Mouse (Mus musculus): ENCODE data around the gene Krtap31-1. TPM values are rescaled to one million over a fixed set of nuclear protein-coding genes. Genes with fewer than 3 reads are reported as not detected.
"Not testable (repeated sequence)": the region's sequence is repeated elsewhere in the genome, so short reads cannot be mapped to it uniquely, and the experiment has no call there.

Krtap31-1 gene
- not detected in 2 replicates for total RNA-seq (2017)

GRCm38 (mm10) chr11:99907620-99908019 lies at the start of gene Krtap31-1:
Krtap31-1 (plus strand) TSS chr11:99907920.
- no peak for ATAC-seq (replicated peaks; ENCODE audit: low read depth, poor library complexity, severe bottlenecking)

GRCm38 (mm10) chr11:99858761-99859160 lies 49.0 kb upstream of the Krtap31-1 start:
- ATAC-seq (replicated peaks; ENCODE audit: low read depth, poor library complexity, severe bottlenecking), result no peak

- ATAC-seq (replicated peaks; ENCODE audit: low read depth, poor library complexity, severe bottlenecking), result not testable (repeated sequence)
Measured at GRCm38 (mm10) chr11:99864176-99864575, 43.5 kb upstream of the Krtap31-1 start, which contains the start of gene Gm11559. Gm11559 (plus strand) TSS chr11:99864476.

GRCm38 (mm10) chr11:99873089-99873488 lies 34.6 kb upstream of the Krtap31-1 start, which contains the start of gene Krtap9-1:
Krtap9-1 (plus strand) TSS chr11:99873389.
- not testable (repeated sequence) for ATAC-seq (replicated peaks; ENCODE audit: low read depth, poor library complexity, severe bottlenecking)

- not testable (repeated sequence) for ATAC-seq (replicated peaks; ENCODE audit: low read depth, poor library complexity, severe bottlenecking)
Measured at GRCm38 (mm10) chr11:99878887-99879286, 28.8 kb upstream of the Krtap31-1 start, which contains the start of gene Gm11567. Gm11567 (plus strand) TSS chr11:99879187.

DNA sequence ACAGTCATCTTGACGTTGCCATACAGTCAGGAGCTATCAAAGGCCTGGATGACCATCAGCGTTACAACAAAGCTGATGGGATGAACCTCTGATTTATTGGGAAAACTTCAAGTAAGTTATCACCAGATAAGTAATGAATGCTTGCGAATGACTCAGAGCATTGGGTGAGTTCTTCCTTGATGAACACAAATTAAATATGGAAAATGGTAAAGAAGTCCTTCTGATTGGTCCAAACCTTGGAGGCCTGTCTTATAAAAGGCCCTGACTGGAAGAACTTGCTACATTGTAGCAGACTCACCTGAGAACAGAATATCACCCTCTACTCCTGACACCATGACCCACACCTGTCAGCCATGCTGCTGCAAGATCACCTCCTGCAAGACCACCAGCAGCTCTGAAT lies 6.7 kb downstream of the Krtap31-1 start, which contains the start of gene Gm11565:
TSS of gene Gm11565 (plus strand) at position 301 of the 400 bp plus-strand sequence.
- ATAC-seq (replicated peaks; ENCODE audit: low read depth, poor library complexity, severe bottlenecking), result no peak

- ATAC-seq (replicated peaks; ENCODE audit: low read depth, poor library complexity, severe bottlenecking), result no peak
Measured at GRCm38 (mm10) chr11:99935991-99936390, 28.3 kb downstream of the Krtap31-1 start, which contains the start of gene Krtap31-2. Krtap31-2 (plus strand) TSS chr11:99936291.

- ATAC-seq (replicated peaks; ENCODE audit: low read depth, poor library complexity, severe bottlenecking), result no peak
Measured at GRCm38 (mm10) chr11:99937751-99938264, 30.1 kb downstream of the Krtap31-1 start.

- no peak for ATAC-seq (replicated peaks; ENCODE audit: low read depth, poor library complexity, severe bottlenecking)
Measured at GRCm38 (mm10) chr11:99948175-99948574, 40.5 kb downstream of the Krtap31-1 start, which contains the start of gene Krtap9-5. Krtap9-5 (plus strand) TSS chr11:99948475.

Other genes with a start within 250 kb of the Krtap31-1 start
- not detected in 2 replicates for gene Gm11563, start 249.0 kb upstream of the Krtap31-1 start, total RNA-seq (2017)
- gene Krtap4-6, start 242.0 kb upstream of the Krtap31-1 start, total RNA-seq (2017), result not detected in 2 replicates
- gene Gm14190, start 217.2 kb upstream of the Krtap31-1 start, total RNA-seq (2017), result not detected in 2 replicates
- gene Gm14180, start 173.6 kb upstream of the Krtap31-1 start, total RNA-seq (2017), result not detected in 2 replicates
- gene Gm11595, start 135.0 kb upstream of the Krtap31-1 start, total RNA-seq (2017), result not detected in 2 replicates
- gene Krtap4-8, start 127.2 kb upstream of the Krtap31-1 start, total RNA-seq (2017), result not detected in 2 replicates
- gene Krtap4-9, start 122.7 kb upstream of the Krtap31-1 start, total RNA-seq (2017), result not detected in 2 replicates
- not detected in 2 replicates for gene Gm11596, start 114.5 kb upstream of the Krtap31-1 start, total RNA-seq (2017)
- gene Gm11569, start 109.0 kb upstream of the Krtap31-1 start, total RNA-seq (2017), result not detected in 2 replicates
- gene Gm11554, start 103.5 kb upstream of the Krtap31-1 start, total RNA-seq (2017), result not detected in 2 replicates
- not detected in 2 replicates for gene Krtap4-13, start 98.0 kb upstream of the Krtap31-1 start, total RNA-seq (2017)
- gene Gm11564, start 92.3 kb upstream of the Krtap31-1 start, total RNA-seq (2017), result not detected in 2 replicates
- not detected in 2 replicates for gene 2300003K06Rik, start 69.9 kb upstream of the Krtap31-1 start, total RNA-seq (2017)
- gene Krtap4-16, start 56.3 kb upstream of the Krtap31-1 start, total RNA-seq (2017), result not detected in 2 replicates
- not detected in 2 replicates for gene Gm11568, start 50.0 kb upstream of the Krtap31-1 start, total RNA-seq (2017)
- not detected in 2 replicates for gene Gm11559, start 43.4 kb upstream of the Krtap31-1 start, total RNA-seq (2017)
- not detected in 2 replicates for gene Krtap9-1, start 34.5 kb upstream of the Krtap31-1 start, total RNA-seq (2017)
- not detected in 2 replicates for gene Gm11567, start 28.7 kb upstream of the Krtap31-1 start, total RNA-seq (2017)
- not detected in 2 replicates for gene Gm11565, start 6.8 kb downstream of the Krtap31-1 start, total RNA-seq (2017)
- not detected in 2 replicates for gene Krtap31-2, start 28.4 kb downstream of the Krtap31-1 start, total RNA-seq (2017)
- gene Krtap9-5, start 40.6 kb downstream of the Krtap31-1 start, total RNA-seq (2017), result not detected in 2 replicates
- gene Krtap29-1, start 71.1 kb downstream of the Krtap31-1 start, total RNA-seq (2017), result not detected in 2 replicates
- gene Krtap16-1, start 78.7 kb downstream of the Krtap31-1 start, total RNA-seq (2017), result not detected in 2 replicates
- gene Krtap17-1, start 86.1 kb downstream of the Krtap31-1 start, total RNA-seq (2017), result not detected in 2 replicates
- not detected in 2 replicates for gene Krt33a, start 108.3 kb downstream of the Krtap31-1 start, total RNA-seq (2017)
- gene Krt33b, start 121.9 kb downstream of the Krtap31-1 start, total RNA-seq (2017), result not detected in 2 replicates
- not detected in 2 replicates for gene Krt34, start 133.6 kb downstream of the Krtap31-1 start, total RNA-seq (2017)
- gene Krt31, start 142.6 kb downstream of the Krtap31-1 start, total RNA-seq (2017), result not detected in 2 replicates
- not detected in 2 replicates for gene Krt32, start 180.3 kb downstream of the Krtap31-1 start, total RNA-seq (2017)
- gene Krt35, start 188.3 kb downstream of the Krtap31-1 start, total RNA-seq (2017), result not detected in 2 replicates
- not detected in 2 replicates for gene Krt36, start 197.7 kb downstream of the Krtap31-1 start, total RNA-seq (2017)
- gene Krt13, start 213.6 kb downstream of the Krtap31-1 start, total RNA-seq (2017), result not detected in 2 replicates
- gene Krt15, start 228.0 kb downstream of the Krtap31-1 start, total RNA-seq (2017), result not detected in 2 replicates
- gene Krt19, start 240.7 kb downstream of the Krtap31-1 start, total RNA-seq (2017), result not detected in 2 replicates

All from common myeloid progenitor, adult 5-6 weeks (primary cell).